Mouse (Mus musculus): ENCODE results near the gene Omp.

DNA sequence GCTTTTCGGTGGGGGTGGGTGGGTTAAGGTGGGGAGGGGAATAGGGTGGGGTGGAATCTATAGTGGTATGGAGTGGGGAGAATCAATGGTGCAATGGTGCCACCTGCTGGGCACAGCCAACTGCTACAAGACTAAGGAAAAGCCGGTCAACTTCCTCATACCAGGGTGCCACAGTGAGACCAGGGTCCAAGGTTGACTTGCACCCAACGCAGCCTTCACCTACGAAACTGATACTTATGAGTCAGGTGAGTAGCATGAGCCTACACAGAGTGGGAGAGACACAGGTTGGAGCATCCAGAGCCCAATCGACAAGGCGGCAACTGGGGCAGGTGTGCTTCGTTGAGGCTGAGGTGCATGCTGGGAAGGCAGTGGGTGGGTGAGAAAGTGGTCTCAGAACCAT is 25.0 kb downstream of the Omp start:
- TF ChIP-seq CTCF (IDR thresholded peaks at IDR 0.05; ENCODE audit: insufficient read depth, low read length) (peak; percentile 97), POLR2A (IDR thresholded peaks at IDR 0.05; ENCODE audit: borderline replicate concordance, extremely low read depth, low read depth, low read length) (no peak)

Data from lung, adult 2 months (tissue).